Mouse (Mus musculus): ENCODE data around the gene Osr1. TPM values are rescaled to one million over a fixed set of nuclear protein-coding genes. Genes with fewer than 3 reads are reported as not detected.

The Osr1 gene
- total and polyA plus RNA-seq, 3 experiments: not detected

DNA sequence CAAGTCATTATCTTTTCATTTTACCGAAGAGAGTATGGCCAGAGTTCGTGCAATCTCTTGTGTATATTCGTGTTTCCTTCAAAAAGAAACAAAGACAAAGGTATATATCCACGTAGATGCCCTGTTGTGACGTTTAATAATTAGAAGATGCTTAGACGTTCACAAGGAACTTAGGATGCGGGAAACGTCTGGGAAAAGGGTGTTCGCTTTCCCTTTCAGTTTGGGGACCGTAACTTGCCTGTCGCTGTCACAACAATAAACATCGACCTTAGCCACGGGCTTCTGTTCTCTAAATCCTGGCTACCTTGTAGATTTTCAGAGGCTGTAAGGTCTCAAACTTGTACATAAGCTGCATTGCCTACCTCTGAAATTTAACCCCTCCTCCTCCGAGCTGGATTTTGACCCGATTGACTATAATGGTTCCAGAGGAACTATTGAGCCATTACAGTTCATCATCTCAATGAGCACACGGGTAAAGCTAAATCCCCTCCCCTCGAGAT lies 630 bp downstream of the Osr1 start:
- no peaks in the 10 kb centered on the region for H3K79me2 ChIP-seq (replicated peaks; ENCODE audit: control insufficient read depth, extremely low read depth, insufficient read depth, poor library complexity, severe bottlenecking)
- H3K9ac ChIP-seq (ENCODE audit: insufficient read depth, low read depth): peak overlapping the region; percentile 44; the same call in 1 of the 2 replicates
- dilution Hi-C loops (cut with MboI; ENCODE audit: extremely low pct_ligation_motif_present, extremely low pct_unique_long_range_greater_than_20kb, low sequenced_read_pairs) (no loop called here), in situ Hi-C loops (cut with MboI; ENCODE audit: low pct_ligation_motif_present, low pct_unique_long_range_greater_than_20kb, low sequenced_read_pairs) (loop anchor here (10.0 kb wide), 1 partner anchor 864 kb away; no protein-coding TSS in a partner anchor)
- TF ChIP-seq MAFK (IDR thresholded peaks at IDR 0.05; ENCODE audit: insufficient replicate concordance, low read length) (no peak), RAD21 (IDR thresholded peaks at IDR 0.05; ENCODE audit: low read depth, low read length) (no peak), CHD2 (IDR thresholded peaks at IDR 0.05; ENCODE audit: low read length) (no peak), E2F4 (IDR thresholded peaks at IDR 0.05; ENCODE audit: insufficient replicate concordance, low read depth, low read length) (no peak), ZKSCAN1 (IDR thresholded peaks at IDR 0.05; ENCODE audit: borderline replicate concordance, low read depth, low read length) (no peak)
- H3K4me3 ChIP-seq (replicated peaks in 1 of 3; ENCODE audit: low read depth in 2 of 3, low read length in 2 of 3, poor library complexity in 1 of 3): peak overlapping the region; percentile 25 to 57 (median 36)
- no peak overlapping the region for H3K27ac ChIP-seq (ENCODE audit: insufficient read depth, low read depth)
- H3K4me2 ChIP-seq (ENCODE audit: insufficient read depth, low read depth, poor library complexity, severe bottlenecking): peak overlapping the region; percentile 94
- H3K36me3 ChIP-seq (replicated peaks in 1 of 2; ENCODE audit: control insufficient read depth in 1 of 2, insufficient read depth in 1 of 2, low read length in 1 of 2): no peaks in the 10 kb centered on the region
- no peaks in the 10 kb centered on the region for H3K9me3 ChIP-seq (replicated peaks; ENCODE audit: low read length)
- no peak for DNase-seq (ENCODE audit: extremely low read depth)
- H3K27me3 ChIP-seq (replicated peaks): no peaks in the 10 kb centered on the region
- peaks cover 0 to 6% of the 10 kb centered on the region in 2 experiments; a peak in 1 of 4 replicates for H3K4me1 ChIP-seq (ENCODE audit: control insufficient read depth in 1 of 2, insufficient read depth in 2 of 2)

DNA sequence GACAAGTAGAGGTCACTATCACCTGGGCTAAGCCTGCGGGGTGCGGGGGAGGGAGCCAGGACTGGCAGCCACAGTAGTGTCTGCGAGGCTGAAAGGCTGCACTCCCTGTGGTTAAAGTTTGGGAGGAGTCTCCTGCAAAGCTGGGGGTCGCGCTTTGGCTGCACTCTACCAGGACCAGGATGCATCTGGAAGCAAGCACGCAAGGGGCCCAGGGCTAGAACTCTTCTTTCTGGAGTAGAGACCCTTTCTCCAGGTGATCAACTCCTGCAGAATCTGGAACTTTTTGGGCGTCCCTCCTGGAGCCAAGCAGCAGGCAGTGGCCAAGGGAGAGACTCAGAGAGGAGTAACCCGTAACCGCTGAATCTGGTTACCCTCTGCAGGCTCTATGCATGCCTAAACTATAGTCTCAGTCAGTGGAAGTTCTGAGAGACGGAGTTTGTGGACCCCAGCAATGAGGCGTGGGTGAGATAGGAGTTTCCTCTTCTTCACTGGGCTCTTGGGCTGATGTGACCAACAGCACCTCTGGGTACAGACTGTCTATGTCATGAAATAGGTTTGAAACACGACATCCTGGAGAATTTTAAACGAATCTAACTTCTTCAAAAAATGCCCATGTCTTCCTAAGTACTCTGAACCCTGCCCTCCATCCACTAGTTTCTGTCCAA lies 1.5 kb downstream of the Osr1 start:
- H3K4me2 ChIP-seq (ENCODE audit: insufficient read depth, low read depth, poor library complexity, severe bottlenecking): peak overlapping the region; percentile 94; the same call in 1 of the 2 replicates
- DNase-seq (ENCODE audit: extremely low read depth): no peak
- H3K4me3 ChIP-seq (replicated peaks in 1 of 3; ENCODE audit: low read depth in 2 of 3, low read length in 2 of 3, poor library complexity in 1 of 3): no peak overlapping the region
- no peaks in the 10 kb centered on the region for H3K9me3 ChIP-seq (replicated peaks; ENCODE audit: low read length)
- H3K27ac ChIP-seq (ENCODE audit: insufficient read depth, low read depth): no peak overlapping the region
- no peaks in the 10 kb centered on the region for H3K79me2 ChIP-seq (replicated peaks; ENCODE audit: control insufficient read depth, extremely low read depth, insufficient read depth, poor library complexity, severe bottlenecking)
- peaks cover 0 to 6% of the 10 kb centered on the region in 2 experiments; a peak in 1 of 4 replicates for H3K4me1 ChIP-seq (ENCODE audit: control insufficient read depth in 1 of 2, insufficient read depth in 2 of 2)
- no peak for TF ChIP-seq MYC (IDR thresholded peaks at IDR 0.05; ENCODE audit: low read depth, low read length)
- TF ChIP-seq TCF12 (IDR thresholded peaks at IDR 0.05; ENCODE audit: low read depth, low read length): no peak
- TF ChIP-seq PAX5 (IDR thresholded peaks at IDR 0.05; ENCODE audit: low read length): no peak
- no peak for TF ChIP-seq SMC3 (IDR thresholded peaks at IDR 0.05; ENCODE audit: low read depth, low read length)
- TF ChIP-seq UBTF (IDR thresholded peaks at IDR 0.05; ENCODE audit: low read depth, low read length): no peak
- TF ChIP-seq SIN3A (IDR thresholded peaks at IDR 0.05; ENCODE audit: low read length): no peak
- no peak for TF ChIP-seq ELF1 (IDR thresholded peaks at IDR 0.05; ENCODE audit: low read depth, low read length)
- no peak for TF ChIP-seq ZC3H11A (IDR thresholded peaks at IDR 0.05; ENCODE audit: low read depth, low read length)
- TF ChIP-seq ETS1 (conservative IDR thresholded peaks at IDR 0.05; ENCODE audit: low read depth, low read length): no peak
- no peak for TF ChIP-seq MEF2A (IDR thresholded peaks at IDR 0.05; ENCODE audit: borderline replicate concordance, low read depth, low read length)
- TF ChIP-seq CHD2 (IDR thresholded peaks at IDR 0.05; ENCODE audit: low read length): no peak
- no peak for TF ChIP-seq BHLHE40 (IDR thresholded peaks at IDR 0.05; ENCODE audit: low read depth, low read length)
- TF ChIP-seq CTCF (conservative IDR thresholded peaks at IDR 0.05 in 1 of 2, IDR thresholded peaks at IDR 0.05 in 1 of 2; ENCODE audit: low read depth in 2 of 2, low read length in 2 of 2): no peak
- no peak for TF ChIP-seq POLR2A (IDR thresholded peaks at IDR 0.05; ENCODE audit: low read depth, low read length)
- no peak for TF ChIP-seq ZMIZ1 (IDR thresholded peaks at IDR 0.05; ENCODE audit: low read depth, low read length)
- no peak for TF ChIP-seq NELFE (IDR thresholded peaks at IDR 0.05; ENCODE audit: low read depth, low read length)
- TF ChIP-seq MAZ (IDR thresholded peaks at IDR 0.05; ENCODE audit: low read depth, low read length): no peak
- TF ChIP-seq USF2 (conservative IDR thresholded peaks at IDR 0.05; ENCODE audit: low read depth, low read length): no peak
- TF ChIP-seq E2F4 (IDR thresholded peaks at IDR 0.05; ENCODE audit: insufficient replicate concordance, low read depth, low read length): no peak
- no peak overlapping the region for H3K9ac ChIP-seq (ENCODE audit: insufficient read depth, low read depth)
- dilution Hi-C loops (cut with MboI; ENCODE audit: extremely low pct_ligation_motif_present, extremely low pct_unique_long_range_greater_than_20kb, low sequenced_read_pairs): no loop called here
- in situ Hi-C loops (cut with MboI; ENCODE audit: low pct_ligation_motif_present, low pct_unique_long_range_greater_than_20kb, low sequenced_read_pairs): loop anchor here (10.0 kb wide), 1 partner anchor 863 kb away; no protein-coding TSS in a partner anchor
- no peaks in the 10 kb centered on the region for H3K27me3 ChIP-seq (replicated peaks)
- H3K36me3 ChIP-seq (replicated peaks in 1 of 2; ENCODE audit: control insufficient read depth in 1 of 2, insufficient read depth in 1 of 2, low read length in 1 of 2): no peaks in the 10 kb centered on the region
